Mouse (Mus musculus): Measurements from ENCODE around the gene Fam50a. TPM values are rescaled to one million over a fixed set of nuclear protein-coding genes. Genes with fewer than 3 reads are reported as not detected.

Fam50a gene
- 68.1 and 73.2 TPM in 2 replicates for polyA plus RNA-seq (2016; fragmentation: Nextera tagmentation; extraction: Ambion mirVana)

GRCm38 (mm10) chrX:74312540-74313464 lies at the start of gene Fam50a:
Gene Fam50a (plus strand): TSS chrX:74313033.
- H3K9ac ChIP-seq (replicated peaks): peak within 1 kb of the TSS; percentile 77
- peak within 1 kb of the TSS; percentile 84 for H3K27ac ChIP-seq
- no peaks in the 10 kb centered on the region for H3K27me3 ChIP-seq
- H3K4me1 ChIP-seq (replicated peaks): no peaks in the 10 kb centered on the region
- peak within 1 kb of the TSS; percentile 62 for H3K4me3 ChIP-seq (replicated peaks)
- no peaks in the 10 kb centered on the region for H3K9me3 ChIP-seq
- WGBS: 17% methylated on average over 56 of the region's 59 CpGs
- peaks cover 36% of the 10 kb centered on the region for H3K36me3 ChIP-seq
- H3K4me2 ChIP-seq: peak within 1 kb of the TSS; percentile 68
- ATAC-seq (ENCODE audit: insufficient number of reproducible peaks, insufficient read depth, low FRiP score, low TSS enrichment, low read depth): peak; percentile 94

- 23% methylated on average over 3 of the region's 3 CpGs for WGBS
- H3K4me3 ChIP-seq (replicated peaks): peak overlapping the region; percentile 56
- ATAC-seq (ENCODE audit: insufficient number of reproducible peaks, insufficient read depth, low FRiP score, low TSS enrichment, low read depth): no peak; the same call in 1 of the 2 replicates
- peaks cover 11% of the 10 kb centered on the region for H3K36me3 ChIP-seq
- H3K9me3 ChIP-seq: no peaks in the 10 kb centered on the region
- peak overlapping the region; percentile 95 for H3K27ac ChIP-seq
- no peaks in the 10 kb centered on the region for H3K27me3 ChIP-seq
- H3K4me2 ChIP-seq: peak overlapping the region; percentile 52
- H3K9ac ChIP-seq (replicated peaks): peak overlapping the region; percentile 42; the same call in 1 of the 2 replicates
- 0 out of 2 replicates have a peak, but pooled peaks cover 3% of the 10 kb centered on the region for H3K4me1 ChIP-seq (replicated peaks)
Measured at GRCm38 (mm10) chrX:74269736-74270061, 43.1 kb upstream of the Fam50a start.

- Histone ChIP-seq H3K4me2 (peak within 1 kb of the TSS; percentile 59), H3K27me3 (no peaks in the 10 kb centered on the region), H3K9ac (replicated peaks) (peak within 1 kb of the TSS; percentile 79), H3K27ac (peak within 1 kb of the TSS; percentile 95), H3K36me3 (peaks cover 11% of the 10 kb centered on the region), H3K4me1 (replicated peaks) (0 out of 2 replicates have a peak, but pooled peaks cover 3% of the 10 kb centered on the region), H3K9me3 (no peaks in the 10 kb centered on the region), H3K4me3 (replicated peaks) (peak within 1 kb of the TSS; percentile 56)
- peak; percentile 93 for ATAC-seq (ENCODE audit: insufficient number of reproducible peaks, insufficient read depth, low FRiP score, low TSS enrichment, low read depth)
- WGBS: 13% methylated on average over 42 of the region's 42 CpGs
Measured at GRCm38 (mm10) chrX:74270062-74270901, 42.6 kb upstream of the Fam50a start, which contains the start of gene Rpl10. Gene Rpl10 (plus strand): TSS chrX:74270812.

- Histone ChIP-seq H3K27ac (peak overlapping the region; percentile 69), H3K4me3 (replicated peaks) (peak overlapping the region; percentile 56), H3K9ac (replicated peaks) (peak overlapping the region; percentile 79), H3K27me3 (no peaks in the 10 kb centered on the region), H3K36me3 (peaks cover 11% of the 10 kb centered on the region), H3K4me2 (peak overlapping the region; percentile 59), H3K9me3 (no peaks in the 10 kb centered on the region), H3K4me1 (replicated peaks) (0 out of 2 replicates have a peak, but pooled peaks cover 3% of the 10 kb centered on the region)
- WGBS: 16% methylated on average over 27 of the region's 27 CpGs
- no peak for ATAC-seq (ENCODE audit: insufficient number of reproducible peaks, insufficient read depth, low FRiP score, low TSS enrichment, low read depth)
Measured at GRCm38 (mm10) chrX:74270902-74271551, 41.8 kb upstream of the Fam50a start.

GRCm38 (mm10) chrX:74273422-74274322 lies 39.2 kb upstream of the Fam50a start:
- 0 out of 2 replicates have a peak, but pooled peaks cover 3% of the 10 kb centered on the region for H3K4me1 ChIP-seq (replicated peaks)
- H3K36me3 ChIP-seq: peaks cover 11% of the 10 kb centered on the region
- H3K4me2 ChIP-seq: no peak overlapping the region
- peak overlapping the region; percentile 53; the same call in 1 of the 2 replicates for H3K27ac ChIP-seq
- no peak overlapping the region for H3K9ac ChIP-seq (replicated peaks)
- no peak overlapping the region for H3K4me3 ChIP-seq (replicated peaks)
- no peaks in the 10 kb centered on the region for H3K9me3 ChIP-seq
- H3K27me3 ChIP-seq: no peaks in the 10 kb centered on the region
- 29% methylated on average over 10 of the region's 10 CpGs for WGBS
- ATAC-seq (ENCODE audit: insufficient number of reproducible peaks, insufficient read depth, low FRiP score, low TSS enrichment, low read depth): no peak

- Histone ChIP-seq H3K9me3 (no peaks in the 10 kb centered on the region), H3K4me1 (replicated peaks) (0 out of 2 replicates have a peak, but pooled peaks cover 3% of the 10 kb centered on the region), H3K9ac (replicated peaks) (no peak overlapping the region), H3K4me2 (no peak overlapping the region), H3K4me3 (replicated peaks) (no peak overlapping the region), H3K27me3 (peaks cover 16% of the 10 kb centered on the region), H3K27ac (no peak overlapping the region), H3K36me3 (peaks cover 4% of the 10 kb centered on the region; the same call in 1 of the 2 replicates)
- WGBS: 72% methylated on average over 8 of the region's 8 CpGs
- no peak for ATAC-seq (ENCODE audit: insufficient number of reproducible peaks, insufficient read depth, low FRiP score, low TSS enrichment, low read depth)
Measured at GRCm38 (mm10) chrX:74277916-74278315, 34.9 kb upstream of the Fam50a start.

GRCm38 (mm10) chrX:74281041-74281731 lies 31.6 kb upstream of the Fam50a start:
- Histone ChIP-seq H3K27me3 (peaks cover 17% of the 10 kb centered on the region), H3K9ac (replicated peaks) (peak overlapping the region; percentile 55), H3K27ac (peak overlapping the region; percentile 84), H3K4me3 (replicated peaks) (peak overlapping the region; percentile 60), H3K4me2 (peak overlapping the region; percentile 69), H3K9me3 (no peaks in the 10 kb centered on the region), H3K4me1 (replicated peaks) (peaks cover 10% of the 10 kb centered on the region; the same call in 1 of the 2 replicates), H3K36me3 (no peaks in the 10 kb centered on the region)
- no peak for ATAC-seq (ENCODE audit: insufficient number of reproducible peaks, insufficient read depth, low FRiP score, low TSS enrichment, low read depth)
- 24% methylated on average over 14 of the region's 14 CpGs for WGBS

GRCm38 (mm10) chrX:74281732-74282394 lies 31.0 kb upstream of the Fam50a start, which contains the start of the genes Taz and Dnase1l1:
Gene Taz (plus strand): TSS chrX:74281912.
Gene Dnase1l1 (minus strand): TSS chrX:74282337.
- peak within 1 kb of the TSS; percentile 84 for H3K27ac ChIP-seq

More at GRCm38 (mm10) chrX:74281732-74282394, 31.0 kb upstream of the Fam50a start, which contains the start of the genes Taz and Dnase1l1:
- H3K27me3 ChIP-seq: peaks cover 17% of the 10 kb centered on the region
- H3K9ac ChIP-seq (replicated peaks): peak within 1 kb of the TSS; percentile 73
- H3K4me2 ChIP-seq: peak within 1 kb of the TSS; percentile 69
- H3K36me3 ChIP-seq: no peaks in the 10 kb centered on the region
- H3K4me3 ChIP-seq (replicated peaks): peak within 1 kb of the TSS; percentile 60
- H3K4me1 ChIP-seq (replicated peaks): peaks cover 10% of the 10 kb centered on the region; the same call in 1 of the 2 replicates
- 14% methylated on average over 16 of the region's 16 CpGs for WGBS
- peak; percentile 92 for ATAC-seq (ENCODE audit: insufficient number of reproducible peaks, insufficient read depth, low FRiP score, low TSS enrichment, low read depth)
- H3K9me3 ChIP-seq: no peaks in the 10 kb centered on the region
